Mouse (Mus musculus) intestine, embryonic 14.5 days (tissue): ENCODE results near the gene Gm11127. TPM values are rescaled to one million over a fixed set of nuclear protein-coding genes. Genes with fewer than 3 reads are reported as not detected.

Experiments used
- ATAC-seq: fragments of 200-750 bp; cut with Nextera tagmentation; replicated peaks from 2 replicates; pipeline ENCODE4 v1.8.0; 2017; ENCODE audit warnings: low read depth, moderate number of reproducible peaks, moderate TSS enrichment, moderate library complexity; ENCODE audit not compliant: low FRiP score, low TSS enrichment
- DNase-seq: peaks from one replicate; pipeline ENCODE4 v3.0.0-alpha.2; 2018; ENCODE audit warnings: low spot score
- H3K27ac ChIP-seq: fragments of 300-500 bp; sonication (generic); 2 replicates; pipeline ENCODE4 v1.5.1; 2014; ENCODE audit warnings: low read depth, mild to moderate bottlenecking, control low read depth
- H3K27me3 ChIP-seq: fragments of 300-500 bp; sonication (generic); replicated peaks from 2 replicates; pipeline ENCODE4 v1.6.1; 2014; ENCODE audit warnings: low read length, control low read depth; ENCODE audit not compliant: control insufficient read depth, insufficient read depth
- H3K36me3 ChIP-seq: fragments of 300-500 bp; sonication (generic); 2 replicates; pipeline ENCODE4 v1.6.1; 2014; ENCODE audit warnings: low read length, control low read depth; ENCODE audit not compliant: control insufficient read depth, insufficient read depth
- H3K4me1 ChIP-seq: fragments of 300-500 bp; sonication (generic); replicated peaks from 2 replicates; pipeline ENCODE4 v1.6.1; 2014; ENCODE audit warnings: low read length, control low read depth, mixed read lengths; ENCODE audit not compliant: control insufficient read depth, insufficient read depth
- H3K4me2 ChIP-seq: fragments of 300-500 bp; sonication (generic); 2 replicates; pipeline ENCODE4 v1.6.1; 2014; ENCODE audit warnings: low read length
- H3K4me3 ChIP-seq: fragments of 300-500 bp; sonication (generic); 2 replicates; pipeline ENCODE4 v1.5.1; 2014; ENCODE audit warnings: low read depth, low read length, control low read depth, mixed read lengths
- H3K9ac ChIP-seq: fragments of 300-500 bp; sonication (generic); 2 replicates; pipeline ENCODE4 v1.6.1; 2014; ENCODE audit warnings: mild to moderate bottlenecking, low read length
- H3K9me3 ChIP-seq: fragments of 300-500 bp; sonication (generic); 2 replicates; pipeline ENCODE4 v1.6.1; 2016; ENCODE audit warnings: low read length, control low read depth; ENCODE audit not compliant: control insufficient read depth
- WGBS: fragments of 180-500 bp; shearing (Covaris S2); extraction: QIAGEN DNeasy Blood & Tissue Kit; methylation state at CpG from one replicate; pipeline ENCODE4 v1.1.7; 2014; 5-methylcytosine and 5-hydroxymethylcytosine counted together
- polyA plus RNA-seq: library from polyadenylated mRNA; unstranded; fragments of >200 nt; fragmentation: Nextera tagmentation; extraction: Ambion mirVana; gene quantifications from 2 replicates; pipeline ENCODE4 v1.2.1, GENCODE M21; 2014

The Gm11127 gene
- polyA plus RNA-seq, 1 experiment from 2014 or later = not detected

GRCm38 (mm10) chr17:36019519-36019918 is 38.7 kb downstream of the Gm11127 start:
- Histone ChIP-seq H3K27me3 (no peaks in the 10 kb centered on the region), H3K4me2 (no peak overlapping the region), H3K9ac (no peak overlapping the region), H3K4me1 (peaks cover 11% of the 10 kb centered on the region; the same call in 1 of the 2 replicates), H3K27ac (no peak overlapping the region), H3K36me3 (no peaks in the 10 kb centered on the region), H3K9me3 (no peaks in the 10 kb centered on the region), H3K4me3 (no peak overlapping the region)
- DNase-seq (no peak), ATAC-seq (no peak)
- 63% methylated on average over 3 of the region's 3 CpGs for WGBS

GRCm38 (mm10) chr17:36018979-36019378 is 39.2 kb downstream of the Gm11127 start:
- H3K4me3 ChIP-seq = no peak overlapping the region
- no peaks in the 10 kb centered on the region for H3K27me3 ChIP-seq
- no peak for DNase-seq
- no peak for ATAC-seq
- 68% methylated on average over 2 of the region's 2 CpGs for whole genome bisulfite sequencing
- no peak overlapping the region for H3K9ac ChIP-seq
- no peak overlapping the region for H3K4me2 ChIP-seq
- no peak overlapping the region for H3K27ac ChIP-seq
- H3K4me1 ChIP-seq = peaks cover 8% of the 10 kb centered on the region; the same call in 1 of the 2 replicates
- 0 out of 2 replicates have a peak, but pooled peaks cover 5% of the 10 kb centered on the region for H3K36me3 ChIP-seq
- no peaks in the 10 kb centered on the region for H3K9me3 ChIP-seq

- ATAC-seq (no peak), DNase-seq (no peak)
- H3K9ac ChIP-seq = no peak overlapping the region
- H3K4me1 ChIP-seq = 0 out of 2 replicates have a peak, but pooled peaks cover 2% of the 10 kb centered on the region
- no peak overlapping the region for H3K4me2 ChIP-seq
- H3K9me3 ChIP-seq = no peaks in the 10 kb centered on the region
- H3K36me3 ChIP-seq = 0 out of 2 replicates have a peak, but pooled peaks cover 5% of the 10 kb centered on the region
- no peak overlapping the region for H3K27ac ChIP-seq
- no peaks in the 10 kb centered on the region for H3K27me3 ChIP-seq
- H3K4me3 ChIP-seq = no peak overlapping the region
- whole genome bisulfite sequencing = 86% methylated on average over 5 of the region's 5 CpGs
These were observed 41.1 kb downstream of the Gm11127 start for GRCm38 (mm10) chr17:36017046-36017445.

- H3K27ac ChIP-seq = no peak overlapping the region
- H3K9ac ChIP-seq = no peak overlapping the region
- 89% methylated on average over 5 of the region's 5 CpGs for WGBS
- H3K4me1 ChIP-seq = no peaks in the 10 kb centered on the region
- no peak overlapping the region for H3K4me2 ChIP-seq
- no peaks in the 10 kb centered on the region for H3K9me3 ChIP-seq
- DNase-seq = no peak
- no peak for ATAC-seq
- H3K27me3 ChIP-seq = no peaks in the 10 kb centered on the region
- H3K36me3 ChIP-seq = 0 out of 2 replicates have a peak, but pooled peaks cover 5% of the 10 kb centered on the region
- no peak overlapping the region for H3K4me3 ChIP-seq
These were observed 43.2 kb downstream of the Gm11127 start for GRCm38 (mm10) chr17:36014977-36015376.

Other genes with a start within 250 kb of the Gm11127 start
- gene Ier3, start 236.7 kb downstream of the Gm11127 start, polyA plus RNA-seq = 4.4 and 5.1 TPM in 2 replicates
- gene Flot1, start 235.1 kb downstream of the Gm11127 start, polyA plus RNA-seq = 42.5 and 48.5 TPM in 2 replicates
- 923 and 1,006 TPM in 2 replicates for gene Tubb5, start 220.1 kb downstream of the Gm11127 start, polyA plus RNA-seq
- 16.6 and 17.8 TPM in 2 replicates for gene Mdc1, start 216.9 kb downstream of the Gm11127 start, polyA plus RNA-seq
- gene Nrm, start 197.1 kb downstream of the Gm11127 start, polyA plus RNA-seq = 62.6 and 69.3 TPM in 2 replicates
- 21.2 and 23.2 TPM in 2 replicates for gene Ppp1r18, start 192.8 kb downstream of the Gm11127 start, polyA plus RNA-seq
- gene Dhx16, start 178.6 kb downstream of the Gm11127 start, polyA plus RNA-seq = 37.2 and 46.1 TPM in 2 replicates
- gene 2310061I04Rik, start 160.9 kb downstream of the Gm11127 start, polyA plus RNA-seq = 26.7 and 30.6 TPM in 2 replicates
- gene Atat1, start 148.3 kb downstream of the Gm11127 start, polyA plus RNA-seq = 68.5 and 76.3 TPM in 2 replicates
- gene Mrps18b, start 142.0 kb downstream of the Gm11127 start, polyA plus RNA-seq = 119 and 128 TPM in 2 replicates
- gene Ppp1r10, start 141.9 kb downstream of the Gm11127 start, polyA plus RNA-seq = 33.8 and 34.0 TPM in 2 replicates
- 88.4 and 89.1 TPM in 2 replicates for gene Abcf1, start 88.6 kb downstream of the Gm11127 start, polyA plus RNA-seq
- 37.8 and 38.3 TPM in 2 replicates for gene Gnl1, start 78.5 kb downstream of the Gm11127 start, polyA plus RNA-seq
- gene Prr3, start 78.1 kb downstream of the Gm11127 start, polyA plus RNA-seq = 25.3 and 26.1 TPM in 2 replicates
- 2.0 and 3.4 TPM in 2 replicates for gene H2-T24, start 37.8 kb downstream of the Gm11127 start, polyA plus RNA-seq
- 4.9 and 5.7 TPM in 2 replicates for gene H2-T23, start 25.5 kb downstream of the Gm11127 start, polyA plus RNA-seq
- gene H2-T22, start 15.6 kb downstream of the Gm11127 start, polyA plus RNA-seq = 15.0 and 17.8 TPM in 2 replicates
- not detected in 2 replicates for gene Gm6034, start 15.4 kb downstream of the Gm11127 start, polyA plus RNA-seq
- gene Gm19684, start 63.3 kb upstream of the Gm11127 start, polyA plus RNA-seq = not detected in 2 replicates
- gene Gm7030, start 71.1 kb upstream of the Gm11127 start, polyA plus RNA-seq = not detected in 2 replicates
- 0.13 TPM in 1 of 2 replicates, not detected in the other for gene Gm8909, start 110.2 kb upstream of the Gm11127 start, polyA plus RNA-seq
- 7.9 and 8.2 TPM in 2 replicates for gene H2-T3, start 131.9 kb upstream of the Gm11127 start, polyA plus RNA-seq
- gene Rpp21, start 199.7 kb upstream of the Gm11127 start, polyA plus RNA-seq = 156 and 158 TPM in 2 replicates
- gene Trim39, start 213.9 kb upstream of the Gm11127 start, polyA plus RNA-seq = 11.3 and 13.6 TPM in 2 replicates
- not detected in 2 replicates for gene H2-M10.2, start 228.1 kb upstream of the Gm11127 start, polyA plus RNA-seq